Mouse (Mus musculus): ENCODE measurements around the gene Abce1. TPM values are rescaled to one million over a fixed set of nuclear protein-coding genes. Genes with fewer than 3 reads are reported as not detected.

The Abce1 gene
- polyA plus RNA-seq (2016; fragmentation: Nextera tagmentation; extraction: Ambion mirVana) = 119 and 124 TPM in 2 replicates

- H3K4me2 ChIP-seq = peak within 1 kb of the TSS; percentile 81
- H3K4me3 ChIP-seq = peak within 1 kb of the TSS; percentile 92
- no peaks in the 10 kb centered on the region for H3K27me3 ChIP-seq (replicated peaks)
- under 1% methylated on average over 73 of the region's 73 CpGs for WGBS (ENCODE audit: insufficient replicate concordance)
- H3K36me3 ChIP-seq = peaks cover 33% of the 10 kb centered on the region
- H3K4me1 ChIP-seq = peaks cover 12% of the 10 kb centered on the region
- peak within 1 kb of the TSS; percentile 93 for H3K9ac ChIP-seq
- ATAC-seq = peak; percentile 97
- no peaks in the 10 kb centered on the region for H3K9me3 ChIP-seq (replicated peaks)
- H3K27ac ChIP-seq = peak within 1 kb of the TSS; percentile 90
Measured at GRCm38 (mm10) chr8:79711064-79711961, at the start of gene Abce1, which contains the start of gene Anapc10. Gene Abce1 (minus strand): TSS chr8:79711740. Gene Anapc10 (plus strand): TSS chr8:79711820.

DNA sequence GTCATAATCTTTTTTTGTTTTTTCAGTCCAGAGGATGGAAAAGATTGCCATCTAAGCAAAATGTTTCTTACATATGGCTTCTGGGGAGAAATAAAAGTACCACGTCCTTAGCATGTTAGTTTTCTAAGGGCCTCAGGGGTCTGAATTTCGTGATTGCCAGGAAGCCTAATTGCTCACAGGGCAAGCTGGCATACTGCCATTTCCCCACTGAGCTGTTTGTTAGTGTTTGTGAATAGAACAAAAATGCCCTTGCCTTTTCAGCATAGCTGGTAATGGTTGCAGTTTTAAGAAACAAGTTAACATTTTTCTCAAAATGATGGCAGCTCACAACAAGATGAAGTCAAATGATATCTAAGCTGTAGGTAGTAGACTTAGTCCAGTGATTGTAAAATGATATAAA, 38.8 kb upstream of the Abce1 start:
- no peak overlapping the region for H3K9ac ChIP-seq
- ATAC-seq = no peak
- 73% methylated on average over 2 of the region's 2 CpGs for WGBS (ENCODE audit: insufficient replicate concordance)
- H3K36me3 ChIP-seq = 0 out of 2 replicates have a peak, but pooled peaks cover 5% of the 10 kb centered on the region
- no peaks in the 10 kb centered on the region for H3K9me3 ChIP-seq (replicated peaks)
- H3K4me1 ChIP-seq = no peaks in the 10 kb centered on the region
- H3K4me2 ChIP-seq = no peak overlapping the region
- no peaks in the 10 kb centered on the region for H3K27me3 ChIP-seq (replicated peaks)
- no peak overlapping the region for H3K27ac ChIP-seq
- H3K4me3 ChIP-seq = no peak overlapping the region

DNA sequence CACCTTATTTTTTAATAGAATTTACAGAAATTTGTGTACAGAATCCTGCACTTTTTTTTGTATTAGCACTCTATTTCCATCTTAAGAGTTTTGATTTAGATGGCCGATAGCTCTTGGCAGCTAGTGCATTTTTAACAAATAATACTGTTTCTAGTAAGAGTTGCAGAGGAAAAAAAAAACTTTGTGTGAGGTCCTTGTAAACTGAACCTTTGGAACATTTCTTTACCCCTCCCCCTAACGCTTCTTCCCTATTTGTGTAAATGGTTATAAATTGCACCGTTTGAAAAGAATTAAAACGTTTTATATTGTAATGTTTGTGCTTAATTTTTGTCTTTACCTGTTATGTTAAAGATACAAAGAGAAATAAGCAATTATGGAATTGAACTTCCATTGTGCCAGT, 37.1 kb upstream of the Abce1 start:
- H3K27ac ChIP-seq = no peak overlapping the region
- H3K4me1 ChIP-seq = no peaks in the 10 kb centered on the region
- no peak for ATAC-seq
- no peaks in the 10 kb centered on the region for H3K9me3 ChIP-seq (replicated peaks)
- H3K4me3 ChIP-seq = no peak overlapping the region
- WGBS (ENCODE audit: insufficient replicate concordance) = 60% methylated on average over 4 of the region's 4 CpGs
- 0 out of 2 replicates have a peak, but pooled peaks cover 7% of the 10 kb centered on the region for H3K36me3 ChIP-seq
- H3K9ac ChIP-seq = no peak overlapping the region
- H3K27me3 ChIP-seq (replicated peaks) = no peaks in the 10 kb centered on the region
- H3K4me2 ChIP-seq = no peak overlapping the region

DNA sequence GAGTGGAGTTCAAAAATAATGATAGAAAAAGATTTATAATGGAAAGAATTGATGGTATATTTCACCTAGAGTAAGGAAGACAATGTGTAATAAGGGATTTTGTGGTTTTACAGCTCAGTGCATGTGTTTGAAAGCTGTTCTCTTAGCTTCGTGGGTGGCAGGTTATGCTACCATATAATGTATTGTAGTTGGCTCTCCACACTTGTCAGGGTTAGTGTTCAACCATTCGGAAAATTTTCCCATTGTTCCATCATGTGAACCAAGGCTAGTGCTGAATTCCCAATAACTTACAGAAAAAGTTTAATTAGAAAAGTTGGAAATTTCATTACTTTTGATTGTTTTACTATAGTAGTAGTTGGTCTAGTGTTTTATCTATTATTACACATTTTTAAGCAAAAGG, 36.6 kb upstream of the Abce1 start:
- H3K4me1 ChIP-seq = no peaks in the 10 kb centered on the region
- no peaks in the 10 kb centered on the region for H3K9me3 ChIP-seq (replicated peaks)
- H3K36me3 ChIP-seq = 0 out of 2 replicates have a peak, but pooled peaks cover 7% of the 10 kb centered on the region
- H3K27ac ChIP-seq = no peak overlapping the region
- H3K4me2 ChIP-seq = no peak overlapping the region
- no peak overlapping the region for H3K9ac ChIP-seq
- H3K4me3 ChIP-seq = no peak overlapping the region
- WGBS (ENCODE audit: insufficient replicate concordance) = 62% methylated on average over 2 of the region's 2 CpGs
- ATAC-seq = no peak
- H3K27me3 ChIP-seq (replicated peaks) = no peaks in the 10 kb centered on the region

GRCm38 (mm10) chr8:79734304-79734703, 22.8 kb upstream of the Abce1 start:
- WGBS (ENCODE audit: insufficient replicate concordance) = 20% methylated on average over 2 of the region's 2 CpGs
- Histone ChIP-seq H3K27me3 (replicated peaks) (no peaks in the 10 kb centered on the region), H3K36me3 (peaks cover 21% of the 10 kb centered on the region), H3K27ac (no peak overlapping the region), H3K9ac (no peak overlapping the region), H3K4me2 (no peak overlapping the region), H3K4me3 (no peak overlapping the region), H3K4me1 (no peaks in the 10 kb centered on the region), H3K9me3 (replicated peaks) (no peaks in the 10 kb centered on the region)
- no peak for ATAC-seq

DNA sequence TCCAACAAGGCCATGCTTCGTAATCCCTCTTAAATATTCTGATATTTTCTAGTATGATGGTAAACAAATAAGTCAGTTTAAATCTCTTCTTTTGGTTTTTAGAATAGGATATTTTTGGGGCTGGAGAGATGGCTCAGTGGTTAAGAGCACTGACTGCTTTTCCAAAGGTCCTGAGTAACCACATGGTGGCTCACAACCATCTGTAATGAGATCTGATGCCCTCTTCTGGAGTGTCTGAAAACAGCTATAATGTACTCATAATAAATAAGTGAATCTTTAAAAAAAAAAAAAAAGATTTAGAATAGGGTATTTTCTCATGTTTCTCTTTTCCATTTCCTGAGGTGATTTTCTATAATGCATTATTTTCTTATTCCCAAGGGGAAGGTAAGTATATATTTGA, 16.4 kb upstream of the Abce1 start:
- no peak overlapping the region for H3K4me3 ChIP-seq
- H3K4me1 ChIP-seq = no peaks in the 10 kb centered on the region
- H3K27ac ChIP-seq = no peak overlapping the region
- H3K4me2 ChIP-seq = no peak overlapping the region
- no peaks in the 10 kb centered on the region for H3K9me3 ChIP-seq (replicated peaks)
- ATAC-seq = no peak
- WGBS (ENCODE audit: insufficient replicate concordance) = 80% methylated on average over 1 of the region's 1 CpGs
- no peak overlapping the region for H3K9ac ChIP-seq
- H3K36me3 ChIP-seq = peaks cover 29% of the 10 kb centered on the region; the same call in 1 of the 2 replicates
- no peaks in the 10 kb centered on the region for H3K27me3 ChIP-seq (replicated peaks)

GRCm38 (mm10) chr8:79724589-79724988, 13.0 kb upstream of the Abce1 start:
- Histone ChIP-seq H3K27me3 (replicated peaks) (no peaks in the 10 kb centered on the region), H3K4me1 (no peaks in the 10 kb centered on the region), H3K4me3 (no peak overlapping the region), H3K9me3 (replicated peaks) (no peaks in the 10 kb centered on the region), H3K9ac (no peak overlapping the region), H3K27ac (no peak overlapping the region), H3K36me3 (peaks cover 44% of the 10 kb centered on the region), H3K4me2 (no peak overlapping the region)
- WGBS (ENCODE audit: insufficient replicate concordance) = 64% methylated on average over 3 of the region's 3 CpGs
- ATAC-seq = no peak

GRCm38 (mm10) chr8:79723308-79723707, 11.8 kb upstream of the Abce1 start:
- H3K27ac ChIP-seq = no peak overlapping the region
- H3K4me3 ChIP-seq = no peak overlapping the region
- no peak overlapping the region for H3K9ac ChIP-seq
- H3K4me1 ChIP-seq = no peaks in the 10 kb centered on the region
- ATAC-seq = no peak
- no peak overlapping the region for H3K4me2 ChIP-seq
- no peaks in the 10 kb centered on the region for H3K9me3 ChIP-seq (replicated peaks)
- H3K27me3 ChIP-seq (replicated peaks) = no peaks in the 10 kb centered on the region
- H3K36me3 ChIP-seq = peaks cover 41% of the 10 kb centered on the region

DNA sequence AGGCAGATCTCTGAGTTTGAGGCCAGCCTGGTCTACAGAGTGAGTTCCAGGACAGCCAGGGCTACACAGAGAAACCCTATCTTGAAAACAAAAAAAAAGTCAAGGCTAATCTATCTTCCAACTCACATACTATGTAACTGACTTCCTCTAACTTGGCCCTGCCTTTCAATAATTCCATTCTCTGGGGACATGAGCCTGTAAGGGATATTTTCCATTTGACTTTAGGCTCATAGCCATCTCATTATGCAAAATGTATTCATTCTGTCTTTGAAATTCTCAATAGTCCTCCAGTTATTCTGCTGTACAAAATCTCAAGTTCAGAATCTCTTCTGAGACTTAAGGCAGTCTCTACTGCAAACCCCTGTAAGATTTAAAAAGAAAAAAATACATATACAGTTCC, 10.0 kb upstream of the Abce1 start:
- H3K4me1 ChIP-seq = no peaks in the 10 kb centered on the region
- H3K4me3 ChIP-seq = no peak overlapping the region
- no peak overlapping the region for H3K27ac ChIP-seq
- H3K9me3 ChIP-seq (replicated peaks) = no peaks in the 10 kb centered on the region
- H3K4me2 ChIP-seq = no peak overlapping the region
- peaks cover 51% of the 10 kb centered on the region for H3K36me3 ChIP-seq
- H3K9ac ChIP-seq = no peak overlapping the region
- H3K27me3 ChIP-seq (replicated peaks) = no peaks in the 10 kb centered on the region
- no peak for ATAC-seq

GRCm38 (mm10) chr8:79712676-79713075, 1.1 kb upstream of the Abce1 start:
- Histone ChIP-seq H3K36me3 (peaks cover 30% of the 10 kb centered on the region), H3K9me3 (replicated peaks) (no peaks in the 10 kb centered on the region), H3K27me3 (replicated peaks) (no peaks in the 10 kb centered on the region), H3K4me2 (peak overlapping the region; percentile 81), H3K27ac (no peak overlapping the region), H3K4me1 (peaks cover 12% of the 10 kb centered on the region), H3K9ac (peak overlapping the region; percentile 56; the same call in 1 of the 2 replicates), H3K4me3 (peak overlapping the region; percentile 92)
- ATAC-seq = no peak
- 41% methylated on average over 5 of the region's 6 CpGs for WGBS (ENCODE audit: insufficient replicate concordance)

- ATAC-seq = no peak
- Histone ChIP-seq H3K27ac (no peak overlapping the region), H3K27me3 (replicated peaks) (no peaks in the 10 kb centered on the region), H3K4me1 (peaks cover 4% of the 10 kb centered on the region), H3K9me3 (replicated peaks) (no peaks in the 10 kb centered on the region), H3K4me3 (no peak overlapping the region), H3K9ac (no peak overlapping the region), H3K4me2 (no peak overlapping the region), H3K36me3 (peaks cover 55% of the 10 kb centered on the region)
- 78% methylated on average over 3 of the region's 3 CpGs for WGBS (ENCODE audit: insufficient replicate concordance)
Measured at GRCm38 (mm10) chr8:79706687-79707086, 4.9 kb downstream of the Abce1 start.

DNA sequence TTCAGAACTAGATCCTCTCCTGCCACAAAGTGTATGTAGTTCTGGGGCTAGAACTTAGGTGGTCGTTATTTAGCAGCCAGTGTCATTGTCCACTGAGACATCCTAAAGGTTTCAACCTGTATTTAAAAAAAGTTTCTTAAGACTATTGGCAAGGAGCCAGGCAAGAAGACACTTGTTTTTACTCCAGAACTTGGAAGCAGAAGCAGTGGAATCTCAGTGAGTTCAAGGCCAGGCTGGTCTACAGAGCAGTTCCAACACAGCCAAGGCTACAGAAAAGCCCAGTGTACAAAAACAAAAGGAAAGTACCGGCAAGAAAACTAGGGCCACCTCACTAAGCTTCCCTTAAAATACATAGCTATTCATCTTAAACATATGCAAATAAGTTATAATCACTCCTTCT, 19.0 kb downstream of the Abce1 start:
- Histone ChIP-seq H3K36me3 (peaks cover 91% of the 10 kb centered on the region), H3K4me2 (no peak overlapping the region), H3K27me3 (replicated peaks) (no peaks in the 10 kb centered on the region), H3K4me3 (no peak overlapping the region), H3K27ac (no peak overlapping the region), H3K4me1 (no peaks in the 10 kb centered on the region), H3K9me3 (replicated peaks) (no peaks in the 10 kb centered on the region), H3K9ac (no peak overlapping the region)
- ATAC-seq = no peak
- WGBS (ENCODE audit: insufficient replicate concordance) = 85% methylated on average over 2 of the region's 2 CpGs

Measured in liver, embryonic 12.5 days (tissue).